In genomic region chr9:13716316-13717099, GRCm38 (mm10) we compare ENCODE assay signal across 8 mouse cellular contexts. TPM values are rescaled to one million over a fixed set of nuclear protein-coding genes. Genes with fewer than 3 reads are reported as not detected.
DNase-seq lines count a peak whose midpoint lies in the region; ATAC-seq lines count a peak whose summit lies in the region.

No protein-coding gene starts in this region.

- no peak overlapping the region for H3K4me2 ChIP-seq in hindbrain, embryonic 12.5 days (replicated peaks)

- peak; percentile 90 for ATAC-seq in frontal cortex, adult (ENCODE audit: low TSS enrichment)
- ATAC-seq in hindbrain, embryonic 12.5 days (ENCODE audit: low FRiP score) = peak; percentile 68

- WGBS in hindbrain, embryonic 12.5 days = 29% methylated on average over 8 of the region's 8 CpGs

- no peaks in the 10 kb centered on the region for H3K9me3 ChIP-seq in hindbrain, embryonic 12.5 days (replicated peaks)

- H3K27me3 ChIP-seq in hindbrain, embryonic 12.5 days = no peaks in the 10 kb centered on the region

- H3K36me3 ChIP-seq in hindbrain, embryonic 12.5 days = no peaks in the 10 kb centered on the region

- H3K4me1 ChIP-seq in hindbrain, embryonic 12.5 days = no peaks in the 10 kb centered on the region

- no peak overlapping the region for H3K27ac ChIP-seq in hindbrain, embryonic 12.5 days

- H3K4me3 ChIP-seq in hindbrain, embryonic 12.5 days = no peak overlapping the region

- H3K9ac ChIP-seq in hindbrain, embryonic 12.5 days = no peak overlapping the region

- DNase-seq in NIH3T3 (ENCODE audit: low read depth) = peak; percentile 90
- DNase-seq in cerebellum, adult 8-10 months = peak; percentile 76
- peak; percentile 85 to 87 for DNase-seq in layer of hippocampus, postnatal 10 days (ENCODE audit: low spot score in 2 of 2)
- DNase-seq in lung, postnatal 14 days = peak; percentile 88
- peak; percentile 37 for DNase-seq in retina, adult 2 months (ENCODE audit: low read depth, low spot score)
- DNase-seq in thymus, postnatal 25 days = peak; percentile 68

RNA-seq across cellular contexts. Expression of gene Mtmr2, which starts 31.7 kb away (rescaled TPM):
- polyA plus RNA-seq in hindbrain, embryonic 12.5 days (2016; fragmentation: Nextera tagmentation; extraction: Ambion mirVana) = 72.7 and 77.4 TPM in 2 replicates
- 10 to 100 TPM; 42.3 to 48.5 TPM for total RNA-seq in layer of hippocampus, postnatal 10 days (2021)

Comparison
In these comparisons a context has a peak if more than half of its experiments do, and no peak if none do; other contexts are left out.
1. DNase-seq: peak in every context shown above with its lines; median percentile 90 in NIH3T3; 88 in lung, postnatal 14 days; 86 in layer of hippocampus, postnatal 10 days; 76 in cerebellum, adult 8-10 months; 68 in thymus, postnatal 25 days; 37 in retina, adult 2 months.